Mouse (Mus musculus) limb, embryonic 11.5 days (tissue): ENCODE results near the gene Sf3b1. TPM values are rescaled to one million over a fixed set of nuclear protein-coding genes. Genes with fewer than 3 reads are reported as not detected.
"Not testable (repeated sequence)": the region's sequence is repeated elsewhere in the genome, so short reads cannot be mapped to it uniquely, and the experiment has no call there.

Source experiments
- ATAC-seq: fragments of 200-750 bp; cut with Nextera tagmentation; 2 replicates; pipeline ENCODE4 v1.8.0; 2017; ENCODE audit warnings: low read depth; ENCODE audit not compliant: insufficient number of reproducible peaks, low FRiP score, low TSS enrichment
- DNase-seq: peaks from one replicate; pipeline ENCODE4 v3.0.0-alpha.2; 2015; ENCODE audit warnings: low spot score
- H3K27ac ChIP-seq: fragments of 300-500 bp; sonication (generic); replicated peaks from 2 replicates; pipeline ENCODE4 v1.5.1; 2014; ENCODE audit warnings: low read depth, mild to moderate bottlenecking, low read length
- H3K27me3 ChIP-seq: fragments of 300-500 bp; sonication (generic); 2 replicates; pipeline ENCODE4 v1.6.1; 2014; ENCODE audit warnings: mild to moderate bottlenecking, low read length, mixed read lengths; ENCODE audit not compliant: control insufficient read depth, insufficient read depth
- H3K36me3 ChIP-seq: fragments of 300-500 bp; sonication (generic); 2 replicates; pipeline ENCODE4 v1.6.1; 2014; ENCODE audit warnings: mild to moderate bottlenecking, low read length, moderate library complexity, mixed read lengths; ENCODE audit not compliant: control insufficient read depth, insufficient read depth
- H3K4me1 ChIP-seq: fragments of 300-500 bp; sonication (generic); 2 replicates; pipeline ENCODE4 v1.6.1; 2014; ENCODE audit warnings: low read length, mixed read lengths; ENCODE audit not compliant: control insufficient read depth, insufficient read depth
- H3K4me2 ChIP-seq: fragments of 300-500 bp; sonication (generic); 2 replicates; pipeline ENCODE4 v1.6.1; 2014; ENCODE audit warnings: low read depth, mild to moderate bottlenecking, moderate library complexity; ENCODE audit not compliant: severe bottlenecking
- H3K4me3 ChIP-seq: fragments of 300-500 bp; sonication (generic); 2 replicates; pipeline ENCODE4 v1.5.1; 2014; ENCODE audit warnings: low read depth, low read length
- H3K9ac ChIP-seq: fragments of 300-500 bp; sonication (generic); 2 replicates; pipeline ENCODE4 v1.6.1; 2014; ENCODE audit warnings: mild to moderate bottlenecking, low read length
- H3K9me3 ChIP-seq: fragments of 300-500 bp; sonication (generic); 2 replicates; pipeline ENCODE4 v1.6.1; 2016; ENCODE audit warnings: low read length; ENCODE audit not compliant: control insufficient read depth
- WGBS: fragments of 180-500 bp; shearing (Covaris S2); extraction: QIAGEN DNeasy Blood & Tissue Kit; methylation state at CpG from one replicate; pipeline ENCODE4 v1.1.7; 2014; 5-methylcytosine and 5-hydroxymethylcytosine counted together
- polyA plus RNA-seq: library from polyadenylated mRNA; unstranded; fragments of >200 nt; fragmentation: Nextera tagmentation; extraction: Ambion mirVana; gene quantifications from 2 replicates; pipeline ENCODE4 v1.2.1, GENCODE M21; 2014

Sf3b1 gene
- polyA plus RNA-seq, 1 experiment from 2014 or later = 364 TPM

DNA sequence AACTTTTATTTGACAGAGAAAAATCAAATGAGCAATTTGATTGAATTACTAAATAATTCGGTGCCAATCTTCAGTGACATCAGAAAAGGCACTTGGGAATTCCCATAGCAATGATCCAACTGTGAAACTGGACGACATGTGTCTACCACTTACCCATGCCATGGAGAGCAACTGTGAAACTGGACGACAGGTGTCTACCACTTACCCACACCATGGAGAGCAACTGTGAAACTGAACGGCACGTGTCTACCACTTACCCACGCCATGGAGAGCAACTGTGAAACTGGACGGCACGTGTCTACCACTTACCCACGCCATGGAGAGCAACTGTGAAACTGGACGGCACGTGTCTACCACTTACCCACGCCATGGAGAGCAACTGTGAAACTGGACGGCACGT is 70.3 kb downstream of the Sf3b1 start:
- not testable (repeated sequence) for H3K9ac ChIP-seq, H3K27me3 ChIP-seq, H3K27ac ChIP-seq, ATAC-seq, H3K9me3 ChIP-seq, H3K36me3 ChIP-seq, H3K4me3 ChIP-seq, DNase-seq, H3K4me2 ChIP-seq, H3K4me1 ChIP-seq
- WGBS = 93% methylated on average over 12 of the region's 14 CpGs

- no peak for DNase-seq
- no peak for ATAC-seq
- no peak overlapping the region for H3K4me2 ChIP-seq
These were observed 72.4 kb downstream of the Sf3b1 start for GRCm38 (mm10) chr1:54954856-54955255.

DNA sequence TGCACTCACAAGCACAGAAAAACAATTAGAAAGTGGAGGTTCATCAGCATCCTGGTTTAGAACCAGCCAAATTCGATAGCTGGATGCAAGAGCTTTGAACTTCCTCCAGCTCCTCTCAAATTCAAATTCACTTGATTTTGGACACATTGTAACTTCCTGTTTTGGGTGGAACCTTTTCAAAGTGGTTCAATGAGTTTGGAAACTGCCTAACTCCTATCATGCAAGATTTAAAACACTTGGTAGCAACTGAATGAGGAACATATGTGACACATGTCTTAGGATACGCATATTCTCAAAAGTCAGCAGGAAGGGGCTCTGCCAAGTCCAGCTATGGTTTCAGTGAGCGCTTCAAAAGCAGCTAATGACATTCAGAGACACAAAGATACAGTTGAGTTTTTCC is 82.6 kb downstream of the Sf3b1 start:
- DNase-seq (no peak), ATAC-seq (no peak)
- Histone ChIP-seq H3K4me3 (no peak overlapping the region), H3K27ac (no peak overlapping the region), H3K27me3 (no peaks in the 10 kb centered on the region), H3K4me2 (no peak overlapping the region), H3K9ac (no peak overlapping the region), H3K4me1 (no peaks in the 10 kb centered on the region), H3K36me3 (no peaks in the 10 kb centered on the region), H3K9me3 (no peaks in the 10 kb centered on the region)
- 54% methylated on average over 3 of the region's 3 CpGs for WGBS

More at GRCm38 (mm10) chr1:54954856-54955255, 72.4 kb downstream of the Sf3b1 start:
- Histone ChIP-seq H3K9ac (no peak overlapping the region), H3K27ac (no peak overlapping the region), H3K9me3 (no peaks in the 10 kb centered on the region), H3K27me3 (no peaks in the 10 kb centered on the region), H3K4me3 (no peak overlapping the region), H3K4me1 (0 out of 2 replicates have a peak, but pooled peaks cover 2% of the 10 kb centered on the region), H3K36me3 (no peaks in the 10 kb centered on the region)
- 86% methylated on average over 4 of the region's 4 CpGs for WGBS

DNA sequence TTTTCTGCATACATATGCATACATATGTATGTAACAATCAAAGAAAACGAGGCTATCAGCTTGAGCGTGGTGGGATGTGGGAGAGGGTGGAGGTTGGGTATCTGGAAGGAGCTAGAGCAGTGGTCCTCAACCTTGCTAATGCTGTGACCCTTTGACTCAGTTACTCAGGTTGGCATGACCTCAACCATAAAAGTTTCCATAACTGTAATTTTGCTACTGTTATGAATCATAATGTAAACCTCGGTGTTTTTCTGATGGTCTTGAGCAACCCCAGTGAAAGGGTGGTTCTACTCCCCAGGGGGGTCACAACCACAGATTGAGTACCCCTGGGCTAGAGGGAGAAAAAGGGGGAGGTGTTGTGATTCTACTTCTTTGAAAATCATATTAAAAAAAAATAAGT is 91.8 kb downstream of the Sf3b1 start:
- no peaks in the 10 kb centered on the region for H3K36me3 ChIP-seq
- ATAC-seq = no peak
- DNase-seq = no peak
- H3K4me2 ChIP-seq = no peak overlapping the region
- no peak overlapping the region for H3K9ac ChIP-seq
- no peaks in the 10 kb centered on the region for H3K9me3 ChIP-seq
- peaks cover 4% of the 10 kb centered on the region; the same call in 1 of the 2 replicates for H3K4me1 ChIP-seq
- 89% methylated on average over 3 of the region's 3 CpGs for WGBS
- H3K27ac ChIP-seq = no peak overlapping the region
- no peaks in the 10 kb centered on the region for H3K27me3 ChIP-seq
- no peak overlapping the region for H3K4me3 ChIP-seq

Other genes starting within 250 kb of the Sf3b1 start
- gene Ankrd44, start 101.1 kb downstream of the Sf3b1 start, polyA plus RNA-seq = 23.5 and 24.6 TPM in 2 replicates
- 21.2 and 23.7 TPM in 2 replicates for gene Coq10b, start 25.3 kb upstream of the Sf3b1 start, polyA plus RNA-seq
- 605 and 608 TPM in 2 replicates for gene Hspe1, start 60.7 kb upstream of the Sf3b1 start, polyA plus RNA-seq
- 431 and 461 TPM in 2 replicates for gene Hspd1, start 60.8 kb upstream of the Sf3b1 start, polyA plus RNA-seq
- gene Mob4, start 103.8 kb upstream of the Sf3b1 start, polyA plus RNA-seq = 149 and 155 TPM in 2 replicates
- 26.7 and 30.0 TPM in 2 replicates for gene Rftn2, start 199.3 kb upstream of the Sf3b1 start, polyA plus RNA-seq
- 2.4 and 2.8 TPM in 2 replicates for gene Mars2, start 209.7 kb upstream of the Sf3b1 start, polyA plus RNA-seq